Mouse (Mus musculus) G1E (cell line): ENCODE measurements at regions not wholly inside any gene's neighbourhood (a gene's known extent, or its start where the extent isn't known, plus 50 kb on each side); places are given as distances from the start of the nearest gene placed in this dataset.

Experiments used
- ATAC-seq: 2 replicates; pipeline ENCODE4 v1.8.0; 2016; ENCODE audit warnings: mild to moderate bottlenecking; ENCODE audit not compliant: insufficient number of reproducible peaks, poor library complexity, low FRiP score, severe bottlenecking; ENCODE audit errors: extremely low read depth
- DNase-seq: peaks from one replicate; pipeline ENCODE4 v3.0.0; 2012; ENCODE audit warnings: low spot score
- H3K27me3 ChIP-seq: 2 replicates; pipeline ENCODE4 v1.6.1; 2012; ENCODE audit warnings: mild to moderate bottlenecking, low read length, inconsistent platforms; ENCODE audit not compliant: insufficient read depth
- H3K36me3 ChIP-seq: replicated peaks from 2 replicates; pipeline ENCODE3; 2012; ENCODE audit warnings: mild to moderate bottlenecking, inconsistent platforms
- H3K4me1 ChIP-seq: 2 replicates; pipeline ENCODE4 v1.6.1; 2012; ENCODE audit warnings: low read depth, low read length, inconsistent platforms, mixed read lengths; ENCODE audit not compliant: insufficient read depth
- H3K4me3 ChIP-seq: 2 replicates; pipeline ENCODE4 v1.5.1; 2012; ENCODE audit warnings: low read depth, mild to moderate bottlenecking, inconsistent platforms, low read length, moderate library complexity, mixed read lengths
- H3K9me3 ChIP-seq: replicated peaks from 2 replicates; pipeline ENCODE4 v1.6.1; 2012; ENCODE audit warnings: inconsistent platforms
- CTCF ChIP-seq: IDR thresholded peaks from 2 replicates; pipeline ENCODE4 v1.5.1; 2012; ENCODE audit warnings: low read depth, low read length, inconsistent platforms, mixed read lengths
- GATA1 ChIP-seq: IDR thresholded peaks from 2 replicates; pipeline ENCODE4 v1.6.1; 2012; ENCODE audit warnings: borderline replicate concordance, low read length, inconsistent platforms, mixed read lengths
- GATA2 ChIP-seq: IDR thresholded peaks from 2 replicates; pipeline ENCODE4 v1.6.1; 2012; ENCODE audit warnings: low read depth, low read length, inconsistent platforms, borderline replicate concordance
- POLR2AphosphoS5 ChIP-seq: IDR thresholded peaks from 2 replicates; pipeline ENCODE4 v1.6.1; 2012; ENCODE audit warnings: low read depth, low read length, inconsistent platforms; ENCODE audit not compliant: insufficient replicate concordance
- TAL1 ChIP-seq: conservative IDR thresholded peaks from 2 replicates; pipeline ENCODE4 v1.6.1; 2012; ENCODE audit warnings: low read depth, low read length, inconsistent platforms, mixed read lengths

DNA sequence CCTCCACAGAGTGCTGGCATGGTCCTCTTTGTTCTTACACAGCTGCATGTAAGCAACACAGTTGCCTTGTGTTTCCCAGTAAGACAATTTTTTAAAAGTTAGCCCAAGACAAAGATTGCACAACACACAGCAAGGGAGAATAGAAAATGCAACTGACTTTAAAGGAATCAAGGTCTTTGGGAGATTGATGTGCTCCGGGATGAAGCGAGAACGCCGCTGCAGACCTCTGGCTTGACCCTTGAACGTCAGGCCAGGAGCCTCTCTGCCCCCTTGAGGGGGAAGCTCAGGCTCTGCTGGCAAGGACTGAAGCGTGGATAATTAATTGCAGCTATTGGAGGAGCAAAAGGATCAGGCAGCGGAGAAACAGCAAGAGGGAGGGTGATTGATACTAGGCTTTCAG is 336.4 kb downstream of the Tcerg1l start:
- H3K4me1 ChIP-seq: no peaks in the 10 kb centered on the region
- H3K27me3 ChIP-seq: no peaks in the 10 kb centered on the region
- no peak for TF ChIP-seq GATA2
- TF ChIP-seq GATA1: no peak
- no peak for TF ChIP-seq CTCF
- TF ChIP-seq TAL1: no peak
- no peak for TF ChIP-seq POLR2AphosphoS5
- no peaks in the 10 kb centered on the region for H3K36me3 ChIP-seq
- H3K9me3 ChIP-seq: peaks cover 54% of the 10 kb centered on the region
- no peak for DNase-seq
- ATAC-seq: no peak
- H3K4me3 ChIP-seq: no peak overlapping the region

DNA sequence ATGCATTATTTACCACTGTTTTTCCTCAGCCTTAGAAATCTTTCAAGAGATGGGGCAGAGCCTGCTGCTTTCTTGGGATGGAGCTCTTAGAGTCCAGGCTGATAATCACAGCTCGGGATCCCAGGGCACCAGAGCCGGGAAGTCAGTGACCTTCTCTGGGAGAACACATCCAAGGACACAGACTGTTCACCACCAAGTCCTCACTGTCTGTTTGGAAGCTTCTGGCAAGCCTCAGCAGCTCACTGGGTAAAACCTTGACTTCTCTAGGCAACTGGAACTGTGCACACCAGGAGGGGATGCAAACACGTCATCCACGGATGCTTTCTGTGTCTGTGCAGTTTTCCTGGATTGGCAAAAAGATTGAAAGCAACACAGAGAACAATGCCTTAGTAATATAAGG is 330.6 kb downstream of the Tcerg1l start:
- Histone ChIP-seq H3K4me1 (no peaks in the 10 kb centered on the region), H3K9me3 (peaks cover 79% of the 10 kb centered on the region), H3K36me3 (no peaks in the 10 kb centered on the region), H3K4me3 (no peak overlapping the region), H3K27me3 (no peaks in the 10 kb centered on the region)
- DNase-seq (no peak), ATAC-seq (no peak)
- no peak for TF ChIP-seq TAL1
- TF ChIP-seq POLR2AphosphoS5: no peak
- no peak for TF ChIP-seq GATA2

DNA sequence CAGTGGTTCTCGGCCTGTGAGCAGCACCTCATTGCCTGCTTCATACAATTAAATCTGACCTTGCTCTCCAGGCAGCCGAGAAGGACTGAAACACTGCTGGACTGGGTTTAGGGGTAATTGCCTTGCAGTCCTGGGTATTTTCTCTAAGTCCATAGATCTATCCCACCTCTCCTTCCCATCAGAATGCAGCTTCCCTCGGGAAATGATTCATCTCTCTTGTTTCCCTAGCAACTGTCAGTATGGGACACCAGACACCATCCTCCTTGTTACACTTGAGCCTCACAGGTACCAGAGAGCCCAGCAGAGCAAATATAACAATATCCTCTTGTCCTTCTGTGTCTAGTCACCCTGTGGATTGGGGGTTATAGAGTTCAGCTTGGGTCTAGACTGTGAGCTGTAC is 322.3 kb downstream of the Tcerg1l start:
- H3K9me3 ChIP-seq: peaks cover 81% of the 10 kb centered on the region
- TF ChIP-seq CTCF (no peak), GATA1 (no peak), TAL1 (no peak), POLR2AphosphoS5 (no peak), GATA2 (no peak)
- H3K4me3 ChIP-seq: no peak overlapping the region
- no peaks in the 10 kb centered on the region for H3K4me1 ChIP-seq
- no peaks in the 10 kb centered on the region for H3K27me3 ChIP-seq
- ATAC-seq (no peak), DNase-seq (no peak)
- no peaks in the 10 kb centered on the region for H3K36me3 ChIP-seq

DNA sequence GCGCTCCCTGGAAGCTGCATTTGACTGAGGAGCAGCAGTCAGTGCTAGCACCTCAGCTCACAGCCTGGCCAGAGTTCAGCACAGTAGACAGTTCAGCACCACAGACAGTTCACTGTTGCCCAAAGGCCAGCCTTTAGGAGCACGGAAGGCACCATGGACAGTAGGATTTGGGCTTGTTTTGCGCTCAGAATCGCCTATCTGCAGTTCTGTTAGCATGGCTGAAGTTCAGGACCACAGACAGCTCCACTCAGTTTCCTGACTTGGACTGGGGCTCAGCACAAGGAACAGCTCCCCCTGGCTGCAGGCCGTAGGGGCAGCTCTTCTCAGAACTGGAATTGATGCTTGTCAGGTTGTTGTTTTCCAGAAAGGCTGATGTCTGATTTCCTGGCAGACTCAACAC is 313.6 kb downstream of the Tcerg1l start:
- Histone ChIP-seq H3K36me3 (no peaks in the 10 kb centered on the region), H3K4me3 (no peak overlapping the region), H3K9me3 (peaks cover 55% of the 10 kb centered on the region), H3K4me1 (no peaks in the 10 kb centered on the region), H3K27me3 (no peaks in the 10 kb centered on the region)
- DNase-seq: no peak
- no peak for ATAC-seq
- TF ChIP-seq GATA1 (no peak), CTCF (no peak), GATA2 (no peak), POLR2AphosphoS5 (no peak), TAL1 (no peak)

DNA sequence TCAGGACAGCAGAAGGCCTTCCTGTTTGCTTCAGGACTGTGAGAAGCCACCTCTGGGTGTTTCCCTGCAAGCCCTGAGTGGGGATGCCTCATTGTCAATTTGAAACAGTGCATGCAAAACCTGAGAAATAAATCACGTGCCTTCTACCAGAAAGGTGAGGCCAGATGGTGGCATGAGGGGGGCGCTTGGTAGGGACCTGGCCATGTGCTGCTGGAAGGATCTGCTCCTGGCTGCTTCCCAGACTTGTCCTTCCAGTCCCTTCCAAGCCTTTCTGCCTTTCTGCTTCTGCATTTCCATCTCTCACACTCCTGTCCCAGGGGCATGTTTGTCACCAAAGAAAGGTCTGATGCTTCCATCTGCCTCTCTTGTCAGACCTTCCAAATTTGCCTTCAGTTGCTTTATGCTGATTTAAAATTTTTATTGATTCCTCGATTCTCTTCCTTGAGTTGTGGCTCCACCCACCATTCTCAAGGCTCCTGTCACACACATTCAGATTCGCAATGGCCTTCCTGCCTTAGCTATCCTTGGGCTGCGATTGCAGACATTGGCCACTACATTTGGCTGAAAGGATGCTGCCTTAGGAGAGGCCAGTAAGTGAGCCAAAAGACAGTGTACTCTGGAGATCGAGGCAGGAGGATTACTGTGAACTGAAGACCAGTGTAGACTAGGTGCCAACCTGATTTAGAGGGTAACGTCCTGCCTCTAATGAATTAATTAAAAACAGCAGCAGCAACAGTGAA is 289.9 kb downstream of the Tcerg1l start:
- no peak for DNase-seq
- TF ChIP-seq GATA2 (no peak), POLR2AphosphoS5 (no peak), GATA1 (no peak), TAL1 (no peak), CTCF (no peak)
- Histone ChIP-seq H3K4me1 (no peaks in the 10 kb centered on the region), H3K9me3 (peaks cover 45% of the 10 kb centered on the region), H3K36me3 (no peaks in the 10 kb centered on the region), H3K27me3 (no peaks in the 10 kb centered on the region), H3K4me3 (no peak overlapping the region)
- no peak for ATAC-seq

DNA sequence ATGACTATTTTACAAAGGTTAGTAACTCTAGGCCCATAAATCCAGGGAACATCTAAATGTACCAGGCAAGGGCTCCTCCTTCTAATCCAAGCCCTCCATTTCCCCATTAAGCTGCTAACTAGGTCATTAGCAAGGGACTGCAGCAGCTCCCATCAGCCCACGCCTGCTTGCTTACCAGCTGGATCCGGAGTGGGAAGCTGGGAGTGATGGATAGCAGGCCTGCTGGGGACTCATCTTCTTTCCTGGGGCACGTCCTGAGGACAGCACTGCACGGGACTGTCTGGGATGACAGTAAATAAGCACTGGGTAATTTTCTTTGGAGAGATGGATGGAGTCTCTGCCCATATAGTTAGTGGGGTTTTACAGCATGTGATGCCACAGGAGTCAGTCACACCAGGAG is 276.0 kb downstream of the Tcerg1l start:
- Histone ChIP-seq H3K4me3 (no peak overlapping the region), H3K9me3 (peaks cover 75% of the 10 kb centered on the region), H3K27me3 (no peaks in the 10 kb centered on the region), H3K36me3 (no peaks in the 10 kb centered on the region), H3K4me1 (no peaks in the 10 kb centered on the region)
- no peak for DNase-seq
- TF ChIP-seq POLR2AphosphoS5 (no peak), TAL1 (no peak)
- no peak for ATAC-seq

DNA sequence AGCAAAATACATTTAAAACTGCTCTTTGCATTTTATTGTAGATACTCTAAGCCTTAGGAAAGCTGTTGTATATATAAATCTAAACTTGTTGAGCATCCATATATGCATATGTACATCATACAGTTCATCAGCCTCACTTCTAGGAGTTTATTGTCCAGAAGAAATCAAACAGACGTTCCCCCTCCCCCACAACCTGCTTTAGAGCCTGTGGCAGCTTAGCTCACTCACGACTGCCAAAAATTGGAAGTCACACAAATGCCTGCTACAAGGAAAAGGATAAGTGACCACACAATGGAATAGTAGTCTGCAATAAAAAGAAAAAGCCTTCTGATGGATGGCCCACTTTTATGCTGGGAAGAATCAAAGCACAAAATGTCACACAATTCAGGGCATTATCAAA is 267.8 kb downstream of the Tcerg1l start:
- H3K4me3 ChIP-seq: no peak overlapping the region
- H3K36me3 ChIP-seq: no peaks in the 10 kb centered on the region
- H3K9me3 ChIP-seq: peaks cover 62% of the 10 kb centered on the region
- DNase-seq: no peak
- no peaks in the 10 kb centered on the region for H3K27me3 ChIP-seq
- H3K4me1 ChIP-seq: no peaks in the 10 kb centered on the region
- ATAC-seq: no peak
- TF ChIP-seq POLR2AphosphoS5: no peak
- no peak for TF ChIP-seq TAL1
- TF ChIP-seq GATA1: no peak
- no peak for TF ChIP-seq CTCF
- no peak for TF ChIP-seq GATA2
